Mouse (Mus musculus): ENCODE results near the gene Tlcd1.

DNA sequence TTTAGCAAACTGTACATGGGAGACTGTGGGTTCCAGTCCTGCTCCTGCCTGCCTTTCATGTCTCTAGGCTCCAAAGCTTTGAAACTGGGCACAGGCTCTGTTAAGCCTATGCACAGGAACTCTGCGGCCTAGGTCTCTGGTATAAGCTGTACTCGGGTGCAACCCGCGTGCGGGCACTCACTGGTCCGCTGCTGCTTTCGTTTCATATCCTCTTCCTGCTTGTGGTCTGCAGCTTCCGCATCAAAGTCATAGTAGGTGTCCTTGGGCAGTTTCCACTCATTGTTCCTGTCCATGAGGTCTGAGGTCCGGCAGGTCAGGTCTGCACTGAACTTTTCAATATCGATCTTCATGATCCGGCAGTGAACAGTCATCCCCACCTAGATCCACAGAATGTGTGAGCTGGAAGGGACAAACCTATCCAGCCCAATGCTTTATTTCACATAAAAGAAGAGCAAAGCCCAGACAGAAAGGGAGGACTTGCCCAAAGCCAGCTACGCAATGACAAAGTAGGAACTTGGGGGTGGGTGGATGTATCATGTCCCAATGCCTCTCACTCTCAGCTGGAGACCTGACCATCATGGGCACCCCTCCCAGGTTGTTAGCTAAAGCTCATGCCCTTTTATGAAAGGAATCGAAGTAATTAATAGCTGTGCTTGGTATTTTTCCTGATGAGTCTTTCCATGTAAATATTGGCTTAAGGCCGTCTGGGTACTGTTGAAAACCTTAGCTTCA lies 36.7 kb downstream of the Tlcd1 start:
- TF ChIP-seq POLR2A (IDR thresholded peaks at IDR 0.05; ENCODE audit: extremely low read depth, insufficient read depth, low read length) (no peak), CTCF (IDR thresholded peaks at IDR 0.05; ENCODE audit: low read depth, low read length) (no peak)
